Mouse (Mus musculus) monocyte, adult 5-6 weeks (primary cell): ENCODE measurements at regions not wholly inside any gene's neighbourhood (a gene's known extent, or its start where the extent isn't known, plus 50 kb on each side); places are given as distances from the start of the nearest gene placed in this dataset.

Experiments used
- ATAC-seq: fragments of 153-309, 156-312 bp; replicated peaks from 2 replicates; pipeline ENCODE4 v1.8.0; 2017; ENCODE audit warnings: mild to moderate bottlenecking; ENCODE audit not compliant: low TSS enrichment, insufficient number of reproducible peaks, severe bottlenecking, poor library complexity, low FRiP score

GRCm38 (mm10) chr12:12680371-12680921 is 261.3 kb downstream of the Mycn start:
- ATAC-seq: no peak

GRCm38 (mm10) chr12:12676676-12677075 is 265.0 kb downstream of the Mycn start:
- no peak for ATAC-seq

GRCm38 (mm10) chr12:12669931-12670330 is 271.8 kb downstream of the Mycn start:
- no peak for ATAC-seq

GRCm38 (mm10) chr12:12668919-12669318 is 272.8 kb downstream of the Mycn start:
- no peak for ATAC-seq

GRCm38 (mm10) chr12:12655611-12656010 is 286.1 kb downstream of the Mycn start:
- ATAC-seq: no peak

GRCm38 (mm10) chr12:12655184-12655583 is 286.5 kb downstream of the Mycn start:
- ATAC-seq: no peak

GRCm38 (mm10) chr12:12652361-12652760 is 289.4 kb downstream of the Mycn start:
- ATAC-seq: no peak

GRCm38 (mm10) chr12:12650309-12650708 is 291.4 kb downstream of the Mycn start:
- no peak for ATAC-seq

GRCm38 (mm10) chr12:12647467-12647866 is 294.2 kb downstream of the Mycn start:
- ATAC-seq: no peak

- no peak for ATAC-seq
Observed at GRCm38 (mm10) chr12:12645183-12645582, 296.5 kb downstream of the Mycn start.

- ATAC-seq: no peak
Observed at GRCm38 (mm10) chr12:12643247-12643963, 298.3 kb downstream of the Mycn start.

GRCm38 (mm10) chr12:12635308-12635707 is 306.4 kb downstream of the Mycn start:
- ATAC-seq: no peak

GRCm38 (mm10) chr12:12627597-12627996 is 314.1 kb downstream of the Mycn start:
- no peak for ATAC-seq

- no peak for ATAC-seq
Observed at GRCm38 (mm10) chr12:12625788-12626187, 315.9 kb downstream of the Mycn start.

- ATAC-seq: no peak
Observed at GRCm38 (mm10) chr12:12622712-12623292, 318.9 kb downstream of the Mycn start.

- no peak for ATAC-seq
Observed at GRCm38 (mm10) chr12:12621506-12621905, 320.2 kb downstream of the Mycn start.

- no peak for ATAC-seq
Observed at GRCm38 (mm10) chr12:12620316-12620715, 321.4 kb downstream of the Mycn start.

GRCm38 (mm10) chr12:12619431-12619830 is 322.3 kb downstream of the Mycn start:
- ATAC-seq: no peak

- ATAC-seq: no peak
Observed at GRCm38 (mm10) chr12:12612520-12612919, 329.2 kb downstream of the Mycn start.

- ATAC-seq: no peak
Observed at GRCm38 (mm10) chr12:12610861-12611260, 330.9 kb downstream of the Mycn start.
